Mouse (Mus musculus): ENCODE results near the gene Wdr72. TPM values are rescaled to one million over a fixed set of nuclear protein-coding genes. Genes with fewer than 3 reads are reported as not detected.

Gene Wdr72
- polyA plus RNA-seq, 1 experiment from 2014 or later, result 0.68 TPM

- ATAC-seq (ENCODE audit: low FRiP score) (no peak), DNase-seq (ENCODE audit: low spot score) (no peak)
- no peak overlapping the region for H3K4me2 ChIP-seq (replicated peaks; ENCODE audit: low read depth, low read length)
- H3K27me3 ChIP-seq (ENCODE audit: control insufficient read depth, insufficient read depth, low read length), result no peaks in the 10 kb centered on the region
- no peak overlapping the region for H3K9ac ChIP-seq (ENCODE audit: low read depth, low read length)
- no peak overlapping the region for H3K27ac ChIP-seq (ENCODE audit: low read depth, low read length)
- no peaks in the 10 kb centered on the region for H3K36me3 ChIP-seq (ENCODE audit: control insufficient read depth, insufficient read depth, low read length)
- no peak overlapping the region for H3K4me3 ChIP-seq (ENCODE audit: low read depth, low read length)
- no peaks in the 10 kb centered on the region for H3K4me1 ChIP-seq (replicated peaks; ENCODE audit: control insufficient read depth, insufficient read depth, low read length)
- H3K9me3 ChIP-seq (ENCODE audit: control insufficient read depth, low read length), result no peaks in the 10 kb centered on the region
- WGBS, result 71% methylated on average over 4 of the region's 4 CpGs
Measured at GRCm38 (mm10) chr9:74258389-74258788, 148.2 kb downstream of the Wdr72 start.

GRCm38 (mm10) chr9:74277752-74278385 is 167.7 kb downstream of the Wdr72 start:
- ATAC-seq (ENCODE audit: low FRiP score) (peak; percentile 81), DNase-seq (ENCODE audit: low spot score) (peak; percentile 60)
- 0 out of 2 replicates have a peak overlapping the region, but pooled peaks have one; percentile 34 for H3K9ac ChIP-seq (ENCODE audit: low read depth, low read length)
- H3K36me3 ChIP-seq (ENCODE audit: control insufficient read depth, insufficient read depth, low read length), result no peaks in the 10 kb centered on the region
- peak overlapping the region; percentile 78 for H3K27ac ChIP-seq (ENCODE audit: low read depth, low read length)
- H3K9me3 ChIP-seq (ENCODE audit: control insufficient read depth, low read length), result no peaks in the 10 kb centered on the region
- peaks cover 6% of the 10 kb centered on the region for H3K4me1 ChIP-seq (replicated peaks; ENCODE audit: control insufficient read depth, insufficient read depth, low read length)
- H3K4me3 ChIP-seq (ENCODE audit: low read depth, low read length), result no peak overlapping the region
- peak overlapping the region; percentile 36 for H3K4me2 ChIP-seq (replicated peaks; ENCODE audit: low read depth, low read length)
- WGBS, result 32% methylated on average over 14 of the region's 14 CpGs
- H3K27me3 ChIP-seq (ENCODE audit: control insufficient read depth, insufficient read depth, low read length), result no peaks in the 10 kb centered on the region

- Histone ChIP-seq H3K9me3 (ENCODE audit: control insufficient read depth, low read length) (no peaks in the 10 kb centered on the region), H3K4me3 (ENCODE audit: low read depth, low read length) (no peak overlapping the region), H3K4me1 (replicated peaks; ENCODE audit: control insufficient read depth, insufficient read depth, low read length) (peaks cover 2% of the 10 kb centered on the region; the same call in 1 of the 2 replicates), H3K27me3 (ENCODE audit: control insufficient read depth, insufficient read depth, low read length) (no peaks in the 10 kb centered on the region), H3K36me3 (ENCODE audit: control insufficient read depth, insufficient read depth, low read length) (no peaks in the 10 kb centered on the region), H3K9ac (ENCODE audit: low read depth, low read length) (no peak overlapping the region), H3K4me2 (replicated peaks; ENCODE audit: low read depth, low read length) (no peak overlapping the region), H3K27ac (ENCODE audit: low read depth, low read length) (no peak overlapping the region)
- WGBS, result 38% methylated on average over 3 of the region's 3 CpGs
- DNase-seq (ENCODE audit: low spot score), result no peak
- no peak for ATAC-seq (ENCODE audit: low FRiP score)
Measured at GRCm38 (mm10) chr9:74282072-74282471, 171.9 kb downstream of the Wdr72 start.

- Histone ChIP-seq H3K27ac (ENCODE audit: low read depth, low read length) (no peak overlapping the region), H3K4me3 (ENCODE audit: low read depth, low read length) (no peak overlapping the region), H3K27me3 (ENCODE audit: control insufficient read depth, insufficient read depth, low read length) (no peaks in the 10 kb centered on the region), H3K4me1 (replicated peaks; ENCODE audit: control insufficient read depth, insufficient read depth, low read length) (no peaks in the 10 kb centered on the region), H3K4me2 (replicated peaks; ENCODE audit: low read depth, low read length) (no peak overlapping the region), H3K36me3 (ENCODE audit: control insufficient read depth, insufficient read depth, low read length) (no peaks in the 10 kb centered on the region), H3K9me3 (ENCODE audit: control insufficient read depth, low read length) (no peaks in the 10 kb centered on the region), H3K9ac (ENCODE audit: low read depth, low read length) (no peak overlapping the region)
- DNase-seq (ENCODE audit: low spot score), result no peak
- no peak for ATAC-seq (ENCODE audit: low FRiP score)
- WGBS, result 63% methylated on average over 2 of the region's 2 CpGs
Measured at GRCm38 (mm10) chr9:74286210-74286609, 176.1 kb downstream of the Wdr72 start.

GRCm38 (mm10) chr9:74294479-74294878 is 184.3 kb downstream of the Wdr72 start:
- H3K4me1 ChIP-seq (replicated peaks; ENCODE audit: control insufficient read depth, insufficient read depth, low read length), result no peaks in the 10 kb centered on the region
- no peak overlapping the region for H3K9ac ChIP-seq (ENCODE audit: low read depth, low read length)
- WGBS, result 88% methylated on average over 3 of the region's 3 CpGs
- no peaks in the 10 kb centered on the region for H3K36me3 ChIP-seq (ENCODE audit: control insufficient read depth, insufficient read depth, low read length)
- no peak overlapping the region for H3K4me3 ChIP-seq (ENCODE audit: low read depth, low read length)
- no peaks in the 10 kb centered on the region for H3K9me3 ChIP-seq (ENCODE audit: control insufficient read depth, low read length)
- no peaks in the 10 kb centered on the region for H3K27me3 ChIP-seq (ENCODE audit: control insufficient read depth, insufficient read depth, low read length)
- no peak for DNase-seq (ENCODE audit: low spot score)
- H3K4me2 ChIP-seq (replicated peaks; ENCODE audit: low read depth, low read length), result no peak overlapping the region
- ATAC-seq (ENCODE audit: low FRiP score), result no peak
- no peak overlapping the region for H3K27ac ChIP-seq (ENCODE audit: low read depth, low read length)

- H3K4me2 ChIP-seq (replicated peaks; ENCODE audit: low read depth, low read length), result no peak overlapping the region
- H3K4me1 ChIP-seq (replicated peaks; ENCODE audit: control insufficient read depth, insufficient read depth, low read length), result no peaks in the 10 kb centered on the region
- no peak overlapping the region for H3K4me3 ChIP-seq (ENCODE audit: low read depth, low read length)
- no peak overlapping the region for H3K9ac ChIP-seq (ENCODE audit: low read depth, low read length)
- no peaks in the 10 kb centered on the region for H3K36me3 ChIP-seq (ENCODE audit: control insufficient read depth, insufficient read depth, low read length)
- no peaks in the 10 kb centered on the region for H3K27me3 ChIP-seq (ENCODE audit: control insufficient read depth, insufficient read depth, low read length)
- no peaks in the 10 kb centered on the region for H3K9me3 ChIP-seq (ENCODE audit: control insufficient read depth, low read length)
- no peak for ATAC-seq (ENCODE audit: low FRiP score)
- WGBS, result 100% methylated on average over 1 of the region's 1 CpGs
- no peak for DNase-seq (ENCODE audit: low spot score)
- no peak overlapping the region for H3K27ac ChIP-seq (ENCODE audit: low read depth, low read length)
Measured at GRCm38 (mm10) chr9:74318771-74319170, 208.6 kb downstream of the Wdr72 start.

DNA sequence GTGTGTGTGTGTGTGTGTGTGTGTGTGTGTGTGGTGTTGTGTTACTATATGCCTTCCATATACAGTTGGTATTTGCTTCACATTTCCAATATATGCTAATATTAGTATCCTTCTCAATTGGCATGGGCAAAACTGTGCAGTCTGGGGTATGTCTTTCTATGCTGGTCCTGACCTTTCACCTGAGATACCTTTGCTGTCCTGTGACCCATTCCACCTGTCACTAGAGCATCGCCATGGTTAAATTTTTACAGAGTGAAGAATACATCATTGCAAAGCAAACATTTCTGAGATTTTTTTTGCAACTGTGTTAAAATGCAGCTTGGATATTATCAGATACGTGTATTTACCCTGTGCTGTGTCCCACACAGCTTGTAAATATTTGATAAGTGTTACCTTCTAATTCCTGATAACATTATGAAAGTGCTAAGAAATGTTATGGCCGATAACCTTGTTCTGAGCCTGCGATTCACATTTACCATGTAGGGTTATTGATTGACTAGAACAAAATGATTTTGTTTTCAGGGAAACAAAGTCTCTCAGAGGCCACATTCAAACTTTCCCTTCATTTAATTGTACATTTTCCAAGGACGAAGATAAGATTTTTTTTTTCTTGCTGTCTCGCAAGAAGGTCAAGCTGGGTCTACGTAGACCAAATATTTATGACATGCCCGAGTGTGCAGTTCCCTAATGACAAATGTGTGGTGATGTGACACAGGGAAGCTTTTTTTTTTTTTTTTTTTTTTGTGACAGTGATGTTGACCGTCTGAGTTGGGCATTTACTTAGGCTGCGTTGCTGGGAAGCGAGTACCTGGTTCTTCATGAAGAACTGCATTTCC is 214.2 kb downstream of the Wdr72 start:
- no peaks in the 10 kb centered on the region for H3K36me3 ChIP-seq (ENCODE audit: control insufficient read depth, insufficient read depth, low read length)
- no peaks in the 10 kb centered on the region for H3K27me3 ChIP-seq (ENCODE audit: control insufficient read depth, insufficient read depth, low read length)
- no peak overlapping the region for H3K9ac ChIP-seq (ENCODE audit: low read depth, low read length)
- no peaks in the 10 kb centered on the region for H3K9me3 ChIP-seq (ENCODE audit: control insufficient read depth, low read length)
- DNase-seq (ENCODE audit: low spot score) (no peak), ATAC-seq (ENCODE audit: low FRiP score) (no peak)
- H3K4me2 ChIP-seq (replicated peaks; ENCODE audit: low read depth, low read length), result no peak overlapping the region
- H3K27ac ChIP-seq (ENCODE audit: low read depth, low read length), result no peak overlapping the region
- WGBS, result 78% methylated on average over 11 of the region's 11 CpGs
- no peak overlapping the region for H3K4me3 ChIP-seq (ENCODE audit: low read depth, low read length)
- H3K4me1 ChIP-seq (replicated peaks; ENCODE audit: control insufficient read depth, insufficient read depth, low read length), result no peaks in the 10 kb centered on the region

DNA sequence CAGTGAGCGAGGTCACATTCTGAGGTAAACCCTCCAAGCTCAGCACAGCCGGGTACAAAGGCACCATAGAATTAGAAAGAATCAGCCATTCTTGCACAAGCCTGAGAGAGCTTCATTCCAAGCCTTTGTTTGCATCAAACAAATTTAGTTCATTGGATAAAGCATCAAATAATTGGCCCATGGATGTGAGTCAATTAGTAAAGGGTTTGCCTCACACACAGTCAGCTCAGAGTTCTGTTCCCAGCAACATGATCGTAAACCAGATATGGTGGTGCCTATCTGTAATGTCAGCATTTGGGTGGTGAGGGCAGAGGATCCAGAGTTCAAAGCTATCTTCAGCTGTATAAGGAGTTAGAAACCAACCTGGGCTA is 214.8 kb downstream of the Wdr72 start:
- H3K9me3 ChIP-seq (ENCODE audit: control insufficient read depth, low read length), result no peaks in the 10 kb centered on the region
- no peaks in the 10 kb centered on the region for H3K27me3 ChIP-seq (ENCODE audit: control insufficient read depth, insufficient read depth, low read length)
- no peak overlapping the region for H3K27ac ChIP-seq (ENCODE audit: low read depth, low read length)
- no peaks in the 10 kb centered on the region for H3K36me3 ChIP-seq (ENCODE audit: control insufficient read depth, insufficient read depth, low read length)
- H3K4me3 ChIP-seq (ENCODE audit: low read depth, low read length), result no peak overlapping the region
- no peak overlapping the region for H3K9ac ChIP-seq (ENCODE audit: low read depth, low read length)
- no peak for DNase-seq (ENCODE audit: low spot score)
- no peak overlapping the region for H3K4me2 ChIP-seq (replicated peaks; ENCODE audit: low read depth, low read length)
- ATAC-seq (ENCODE audit: low FRiP score), result no peak
- WGBS, result 62% methylated on average over 3 of the region's 3 CpGs
- no peaks in the 10 kb centered on the region for H3K4me1 ChIP-seq (replicated peaks; ENCODE audit: control insufficient read depth, insufficient read depth, low read length)

DNA sequence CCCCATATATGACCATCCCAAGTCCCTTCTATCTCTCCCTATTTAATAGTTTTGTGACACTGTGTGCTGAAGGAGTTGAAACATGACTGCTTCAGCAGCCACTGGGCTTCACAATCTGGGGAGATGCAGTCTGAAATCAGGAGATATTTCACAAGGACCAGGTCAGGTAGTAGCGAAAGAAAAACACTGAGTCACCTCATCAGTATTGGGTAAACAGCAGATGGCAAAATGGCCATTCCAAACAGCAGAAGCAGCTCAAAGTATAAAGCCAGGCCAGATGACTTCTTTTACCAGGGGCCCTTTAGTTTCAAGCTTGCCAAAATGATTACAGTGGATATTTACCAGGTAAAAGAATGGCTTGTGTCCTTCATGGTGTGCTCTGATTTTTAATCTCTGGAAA is 215.8 kb downstream of the Wdr72 start:
- no peaks in the 10 kb centered on the region for H3K27me3 ChIP-seq (ENCODE audit: control insufficient read depth, insufficient read depth, low read length)
- no peak for DNase-seq (ENCODE audit: low spot score)
- no peak for ATAC-seq (ENCODE audit: low FRiP score)
- 81% methylated on average over 1 of the region's 1 CpGs for WGBS
- H3K9me3 ChIP-seq (ENCODE audit: control insufficient read depth, low read length), result no peaks in the 10 kb centered on the region
- no peak overlapping the region for H3K4me3 ChIP-seq (ENCODE audit: low read depth, low read length)
- H3K4me2 ChIP-seq (replicated peaks; ENCODE audit: low read depth, low read length), result no peak overlapping the region
- H3K9ac ChIP-seq (ENCODE audit: low read depth, low read length), result no peak overlapping the region
- H3K27ac ChIP-seq (ENCODE audit: low read depth, low read length), result no peak overlapping the region
- no peaks in the 10 kb centered on the region for H3K36me3 ChIP-seq (ENCODE audit: control insufficient read depth, insufficient read depth, low read length)
- H3K4me1 ChIP-seq (replicated peaks; ENCODE audit: control insufficient read depth, insufficient read depth, low read length), result 0 out of 2 replicates have a peak, but pooled peaks cover 1% of the 10 kb centered on the region

Data from hindbrain, embryonic 11.5 days (tissue).